25 mouse cellular contexts compared by ENCODE assay signal in the genomic region with DNA sequence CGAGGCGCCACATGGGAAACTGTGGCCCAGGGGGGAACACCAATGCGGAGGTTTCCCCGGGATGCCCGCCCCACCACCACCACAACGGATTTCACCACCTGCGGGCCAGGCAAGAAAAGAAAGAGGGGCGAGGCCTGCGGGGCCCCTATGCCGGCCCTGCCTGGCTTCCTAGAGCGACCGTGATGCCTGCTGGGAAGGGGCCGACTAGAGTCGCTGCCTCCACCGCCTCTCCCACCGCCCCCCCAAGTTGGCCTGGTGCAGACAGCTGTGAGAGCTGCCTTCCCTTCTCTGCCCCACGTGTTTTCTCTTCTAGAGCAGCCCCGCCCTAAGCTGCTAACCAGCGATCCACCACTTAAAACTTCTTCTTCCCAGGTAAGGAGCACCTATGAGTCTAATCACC. TPM values are rescaled to one million over a fixed set of nuclear protein-coding genes. Genes with fewer than 3 reads are reported as not detected.
DNase-seq lines count a peak whose midpoint lies in the region; ATAC-seq and TF ChIP-seq lines count a peak whose summit lies in the region.
"Had no signal": no experiment of that assay in that cellular context is flagged by ENCODE, and none has a peak within 500 bp of the region (broad histone marks: within the 10 kb centered on the region; RNA-seq: fewer than 3 reads in every experiment).

No protein-coding gene starts in this region.

- H3K4me3 ChIP-seq in heart, embryonic 13.5 days: no peak overlapping the region
- H3K4me3 ChIP-seq in heart, embryonic 11.5 days (ENCODE audit: low read depth, low read length): no peak overlapping the region
- peak overlapping the region; percentile 48 for H3K4me3 ChIP-seq in E14TG2a.4 (replicated peaks; ENCODE audit: low read length)
- peak overlapping the region; percentile 10 to 35; a peak in 1 of 4 replicates for H3K4me3 ChIP-seq in ES-E14 (ENCODE audit: insufficient read depth in 1 of 2, low read depth in 1 of 2, low read length in 2 of 2, poor library complexity in 1 of 2, severe bottlenecking in 1 of 2)
- H3K4me3 ChIP-seq: embryonic facial prominence, embryonic 10.5 days; embryonic facial prominence, embryonic 12.5 days; forebrain, embryonic 13.5 days; forebrain, embryonic 15.5 days had no signal

- WGBS in heart, embryonic 13.5 days: 46% methylated on average over 19 of the region's 19 CpGs
- WGBS in heart, embryonic 11.5 days (ENCODE audit: insufficient replicate concordance): 46% methylated on average over 19 of the region's 19 CpGs

- peak overlapping the region; percentile 15 for H3K4me2 ChIP-seq in heart, embryonic 13.5 days
- H3K4me2 ChIP-seq in heart, embryonic 11.5 days: no peak overlapping the region
- H3K4me2 ChIP-seq: embryonic facial prominence, embryonic 12.5 days; forebrain, embryonic 13.5 days; forebrain, embryonic 15.5 days had no signal

- ATAC-seq in heart, embryonic 13.5 days (ENCODE audit: extremely low read depth, insufficient number of reproducible peaks, low FRiP score, low TSS enrichment): no peak
- ATAC-seq in heart, embryonic 11.5 days (replicated peaks; ENCODE audit: insufficient number of reproducible peaks, low FRiP score, low TSS enrichment): no peak
- ATAC-seq in monocyte, adult 5-6 weeks (replicated peaks; ENCODE audit: insufficient number of reproducible peaks, low FRiP score, low TSS enrichment, poor library complexity, severe bottlenecking): no peak
- ATAC-seq: CD4-positive, CD25-positive, alpha-beta regulatory T cell, adult 4 months; forebrain, embryonic 13.5 days; forebrain, embryonic 15.5 days; forebrain, postnatal 0 days had no signal

- TF ChIP-seq CTCF in E14TG2a.4 (conservative IDR thresholded peaks at IDR 0.05; ENCODE audit: low read length): no peak

- no peaks in the 10 kb centered on the region for H3K4me1 ChIP-seq in heart, embryonic 13.5 days
- H3K4me1 ChIP-seq in heart, embryonic 11.5 days (ENCODE audit: control insufficient read depth, insufficient read depth, low read length): no peaks in the 10 kb centered on the region
- H3K4me1 ChIP-seq in E14TG2a.4 (replicated peaks; ENCODE audit: low read depth, low read length): peaks cover 6% of the 10 kb centered on the region; the same call in 1 of the 2 replicates
- no peaks in the 10 kb centered on the region for H3K4me1 ChIP-seq in ES-E14 (ENCODE audit: control insufficient read depth in 2 of 2, insufficient read depth in 2 of 2, low read length in 2 of 2, poor library complexity in 1 of 2)
- H3K4me1 ChIP-seq: embryonic facial prominence, embryonic 10.5 days; embryonic facial prominence, embryonic 12.5 days; forebrain, embryonic 13.5 days; forebrain, embryonic 15.5 days had no signal

- in situ Hi-C loops in ES-E14 (cut with MboI; ENCODE audit: low sequenced_read_pairs in 2 of 2, unreplicated experiment in 2 of 2): no loop called here

- H3K27ac ChIP-seq in heart, embryonic 13.5 days (replicated peaks): no peak overlapping the region
- H3K27ac ChIP-seq in heart, embryonic 11.5 days (ENCODE audit: low read depth, low read length): no peak overlapping the region
- H3K27ac ChIP-seq in ES-E14 (ENCODE audit: insufficient read depth, low read depth, low read length, poor library complexity, severe bottlenecking): no peak overlapping the region
- H3K27ac ChIP-seq: embryonic facial prominence, embryonic 10.5 days; embryonic facial prominence, embryonic 12.5 days; forebrain, embryonic 13.5 days; forebrain, embryonic 15.5 days had no signal

- DNase-seq in ES-E14 (ENCODE audit: low read depth, low spot score): peak; percentile 13
- DNase-seq in ZHBTc4 (ENCODE audit: low read depth, low spot score): peak; percentile 67
- no peak for DNase-seq in layer of hippocampus, adult 11-12 months (ENCODE audit: low spot score)
- DNase-seq: adrenal gland, adult 2 months; adrenal gland, postnatal 10 days; adrenal gland, postnatal 25 days; B cell, adult 2 months; cerebellum, adult 11 months; cerebellum, adult 2 months; cerebellum, adult 9-10 months; cerebellum, postnatal 10 days; cerebellum, postnatal 25 days; forebrain, postnatal 0 days had no signal

- H3K27me3 ChIP-seq in heart, embryonic 13.5 days (replicated peaks): no peaks in the 10 kb centered on the region; the same call in 1 of the 2 replicates
- H3K27me3 ChIP-seq in heart, embryonic 11.5 days (ENCODE audit: control insufficient read depth, insufficient read depth, low read length): no peaks in the 10 kb centered on the region
- H3K27me3 ChIP-seq in E14TG2a.4 (ENCODE audit: insufficient read depth, low read length): no peaks in the 10 kb centered on the region
- H3K27me3 ChIP-seq: CH12.LX; embryonic facial prominence, embryonic 12.5 days; forebrain, embryonic 13.5 days; forebrain, embryonic 15.5 days had no signal

- H3K9me3 ChIP-seq in heart, embryonic 13.5 days: no peaks in the 10 kb centered on the region
- H3K9me3 ChIP-seq in heart, embryonic 11.5 days (replicated peaks; ENCODE audit: control insufficient read depth, low read length): no peaks in the 10 kb centered on the region
- no peaks in the 10 kb centered on the region for H3K9me3 ChIP-seq in E14TG2a.4 (ENCODE audit: low read length)
- H3K9me3 ChIP-seq in ES-E14 (ENCODE audit: control insufficient read depth, insufficient read depth, low read depth, low read length): no peaks in the 10 kb centered on the region
- H3K9me3 ChIP-seq: embryonic facial prominence, embryonic 10.5 days; embryonic facial prominence, embryonic 12.5 days; forebrain, embryonic 13.5 days; forebrain, embryonic 15.5 days had no signal

- H3K9ac ChIP-seq in heart, embryonic 13.5 days: no peak overlapping the region
- no peak overlapping the region for H3K9ac ChIP-seq in heart, embryonic 11.5 days (ENCODE audit: low read depth, low read length)
- peak overlapping the region; percentile 71 for H3K9ac ChIP-seq in ES-E14 (ENCODE audit: insufficient read depth, low read depth, low read length, poor library complexity, severe bottlenecking)
- H3K9ac ChIP-seq: embryonic facial prominence, embryonic 12.5 days; forebrain, embryonic 13.5 days; forebrain, embryonic 15.5 days; forebrain, postnatal 0 days had no signal

- H3K36me3 ChIP-seq in heart, embryonic 13.5 days: no peaks in the 10 kb centered on the region
- no peaks in the 10 kb centered on the region for H3K36me3 ChIP-seq in heart, embryonic 11.5 days (ENCODE audit: control insufficient read depth, insufficient read depth, low read length)
- H3K36me3 ChIP-seq in E14TG2a.4 (ENCODE audit: insufficient read depth, low read length): no peaks in the 10 kb centered on the region
- no peaks in the 10 kb centered on the region for H3K36me3 ChIP-seq in ES-E14 (ENCODE audit: control insufficient read depth, insufficient read depth, low read length, poor library complexity, severe bottlenecking)
- H3K36me3 ChIP-seq: embryonic facial prominence, embryonic 10.5 days; embryonic facial prominence, embryonic 12.5 days; forebrain, embryonic 15.5 days had no signal

TF ChIP-seq in ES-E14, 5 proteins besides CTCF, POLR2A, EP300 and RAD21:
- TF ChIP-seq MAFK (IDR thresholded peaks at IDR 0.05; ENCODE audit: insufficient read depth, low read depth, low read length) (no peak), HCFC1 (IDR thresholded peaks at IDR 0.05; ENCODE audit: borderline replicate concordance, insufficient read depth, low read length) (no peak), ZC3H11A (IDR thresholded peaks at IDR 0.05; ENCODE audit: borderline replicate concordance, low read depth, low read length) (no peak), CHD2 (IDR thresholded peaks at IDR 0.05; ENCODE audit: low read depth, low read length) (no peak), ZNF384 (IDR thresholded peaks at IDR 0.05; ENCODE audit: low read depth, low read length) (no peak)

RNA-seq across cellular contexts. Expression of a gene that starts 14.8 kb away (rescaled TPM):
- polyA plus RNA-seq in heart, embryonic 13.5 days (2015; fragmentation: Nextera tagmentation; extraction: Ambion mirVana): not detected in 2 replicates
- polyA plus RNA-seq in heart, embryonic 11.5 days (2014; fragmentation: Nextera tagmentation; extraction: Ambion mirVana): not detected in 2 replicates
- 0.40 and 0.48 TPM in 2 replicates for total RNA-seq in ES-E14 (2012; rRNA removed)
- not detected in 3 replicates for total RNA-seq in monocyte, adult 5-6 weeks (2017)
- total RNA-seq: adrenal gland, adult 2 months; adrenal gland, postnatal 10 days; adrenal gland, postnatal 25 days; forebrain, postnatal 0 days; MEL had no signal
- polyA plus RNA-seq: embryonic facial prominence, embryonic 10.5 days; forebrain, embryonic 11.5 days; forebrain, postnatal 0 days had no signal

RNA-seq across cellular contexts. Expression of a gene that starts 22.9 kb away (rescaled TPM):
- 59.4 and 60.0 TPM in 2 replicates for polyA plus RNA-seq in heart, embryonic 13.5 days (2015; fragmentation: Nextera tagmentation; extraction: Ambion mirVana)
- polyA plus RNA-seq in heart, embryonic 11.5 days (2014; fragmentation: Nextera tagmentation; extraction: Ambion mirVana): 69.5 and 71.7 TPM in 2 replicates
- total RNA-seq in ES-E14 (2012; rRNA removed): 170 and 199 TPM in 2 replicates
- total RNA-seq in monocyte, adult 5-6 weeks (2017): 8.9 to 37.0 TPM (median 20.5 TPM) in 3 replicates

RNA-seq across cellular contexts. Expression of a gene that starts 30.0 kb away (rescaled TPM):
- polyA plus RNA-seq in heart, embryonic 13.5 days (2015; fragmentation: Nextera tagmentation; extraction: Ambion mirVana): 71.3 and 83.0 TPM in 2 replicates
- 92.0 and 94.3 TPM in 2 replicates for polyA plus RNA-seq in heart, embryonic 11.5 days (2014; fragmentation: Nextera tagmentation; extraction: Ambion mirVana)
- total RNA-seq in ES-E14 (2012; rRNA removed): 79.7 and 98.6 TPM in 2 replicates
- 21.0 to 35.8 TPM (median 33.1 TPM) in 3 replicates for total RNA-seq in monocyte, adult 5-6 weeks (2017)

RNA-seq across cellular contexts. Expression of a gene that starts 44.5 kb away (rescaled TPM):
- 30.1 and 33.2 TPM in 2 replicates for polyA plus RNA-seq in heart, embryonic 13.5 days (2015; fragmentation: Nextera tagmentation; extraction: Ambion mirVana)
- 28.8 and 33.7 TPM in 2 replicates for polyA plus RNA-seq in heart, embryonic 11.5 days (2014; fragmentation: Nextera tagmentation; extraction: Ambion mirVana)
- 59.3 and 71.1 TPM in 2 replicates for total RNA-seq in ES-E14 (2012; rRNA removed)
- total RNA-seq in monocyte, adult 5-6 weeks (2017): 28.7 to 49.9 TPM (median 29.7 TPM) in 3 replicates

RNA-seq across cellular contexts. Expression of a gene that starts 44.9 kb away (rescaled TPM):
- polyA plus RNA-seq in heart, embryonic 13.5 days (2015; fragmentation: Nextera tagmentation; extraction: Ambion mirVana): 0.32 and 0.55 TPM in 2 replicates
- 0.28 and 0.84 TPM in 2 replicates for polyA plus RNA-seq in heart, embryonic 11.5 days (2014; fragmentation: Nextera tagmentation; extraction: Ambion mirVana)
- total RNA-seq in ES-E14 (2012; rRNA removed): 0.58 and 1.2 TPM in 2 replicates
- total RNA-seq in monocyte, adult 5-6 weeks (2017): 0.85 to 2.3 TPM (median 1.9 TPM) in 3 replicates
- polyA plus RNA-seq: adrenal gland, adult 2 months had no signal

Comparison
In these comparisons a context has a peak if more than half of its experiments do, and no peak if none do; other contexts are left out.
1. H3K4me3 ChIP-seq: peak in E14TG2a.4 (single experiment) and ES-E14 (2 of 2); none in heart, embryonic 13.5 days (single experiment) and heart, embryonic 11.5 days (single experiment).